Comparison of ENCODE assay signal across 11 mouse cellular contexts in genomic region chr2:153446476-153446875, GRCm38 (mm10). TPM values are rescaled to one million over a fixed set of nuclear protein-coding genes. Genes with fewer than 3 reads are reported as not detected.
A peak's percentile ranks its signal among the peaks of the same experiment; 100 is the strongest.
DNase-seq lines count a peak whose midpoint lies in the region; ATAC-seq and TF ChIP-seq lines count a peak whose summit lies in the region.
"Had no signal": no experiment of that assay in that cellular context is flagged by ENCODE, and none has a peak within 500 bp of the region (broad histone marks: within the 10 kb centered on the region; RNA-seq: fewer than 3 reads in every experiment).

No protein-coding gene starts in this region.

- TF ChIP-seq POLR2A in lung, adult 2 months (IDR thresholded peaks at IDR 0.05; ENCODE audit: borderline replicate concordance, extremely low read depth, low read depth, low read length), result no peak

- WGBS in lung, postnatal 0 days, result 30% methylated on average over 4 of the region's 4 CpGs
- WGBS in lung, adult 2 months, result 36% methylated on average over 4 of the region's 4 CpGs
- WGBS in limb, embryonic 10.5 days, result 13% methylated on average over 4 of the region's 4 CpGs
- 18% methylated on average over 4 of the region's 4 CpGs for WGBS in stomach, embryonic 16.5 days

- peaks cover 19% of the 10 kb centered on the region for H3K4me1 ChIP-seq in lung, postnatal 0 days (ENCODE audit: insufficient read depth, low read depth, low read length)
- peaks cover 4% of the 10 kb centered on the region; the same call in 1 of the 2 replicates for H3K4me1 ChIP-seq in lung, adult 2 months (ENCODE audit: control insufficient read depth, insufficient read depth, low read length)
- peaks cover 66% of the 10 kb centered on the region for H3K4me1 ChIP-seq in limb, embryonic 10.5 days
- H3K4me1 ChIP-seq in stomach, embryonic 16.5 days (ENCODE audit: control insufficient read depth, insufficient read depth, low read length), result peaks cover 18% of the 10 kb centered on the region

- no peak for TF ChIP-seq CTCF in lung, postnatal 0 days (IDR thresholded peaks at IDR 0.05)
- no peak for TF ChIP-seq CTCF in lung, adult 2 months (IDR thresholded peaks at IDR 0.05; ENCODE audit: insufficient read depth, low read length)

- DNase-seq in cerebellum, adult 9-10 months, result peak; percentile 29
- DNase-seq in cerebellum, adult 11-12 months, result no peak
- peak; percentile 17 for DNase-seq in lung, postnatal 0 days (ENCODE audit: low spot score)
- no peak for DNase-seq in lung, adult 2 months
- no peak for DNase-seq in limb, embryonic 10.5 days (ENCODE audit: low spot score)
- DNase-seq in spleen, postnatal 4 days (ENCODE audit: low spot score in 2 of 2), result no peak
- no peak for DNase-seq in spleen, adult 18-20 months
- DNase-seq: gastrocnemius, postnatal 36 days had no signal

- no peak overlapping the region for H3K9ac ChIP-seq in lung, postnatal 0 days (replicated peaks; ENCODE audit: low read depth)
- H3K9ac ChIP-seq in stomach, embryonic 16.5 days (ENCODE audit: low read length), result no peak overlapping the region

- H3K36me3 ChIP-seq in lung, postnatal 0 days (ENCODE audit: insufficient read depth, low read length), result no peaks in the 10 kb centered on the region
- H3K36me3 ChIP-seq in limb, embryonic 10.5 days, result no peaks in the 10 kb centered on the region
- H3K36me3 ChIP-seq in stomach, embryonic 16.5 days (ENCODE audit: control insufficient read depth, insufficient read depth, low read length), result no peaks in the 10 kb centered on the region
- H3K36me3 ChIP-seq: limb, embryonic 15.5 days had no signal

- no peak overlapping the region for H3K4me3 ChIP-seq in lung, postnatal 0 days (ENCODE audit: low read depth, low read length)
- H3K4me3 ChIP-seq in lung, adult 2 months (replicated peaks; ENCODE audit: extremely low read depth, low read depth, low read length), result no peak overlapping the region
- H3K4me3 ChIP-seq in limb, embryonic 10.5 days, result no peak overlapping the region; the same call in 1 of the 2 replicates
- no peak overlapping the region for H3K4me3 ChIP-seq in stomach, embryonic 16.5 days (replicated peaks; ENCODE audit: low read length)

- no peak for ATAC-seq in lung, postnatal 0 days
- ATAC-seq in stomach, embryonic 16.5 days (ENCODE audit: insufficient read depth, low FRiP score), result no peak

- H3K9me3 ChIP-seq in lung, postnatal 0 days (ENCODE audit: low read length), result no peaks in the 10 kb centered on the region
- no peaks in the 10 kb centered on the region for H3K9me3 ChIP-seq in limb, embryonic 10.5 days (replicated peaks)
- H3K9me3 ChIP-seq in stomach, embryonic 16.5 days (replicated peaks; ENCODE audit: control insufficient read depth, low read length), result no peaks in the 10 kb centered on the region
- H3K9me3 ChIP-seq: limb, embryonic 15.5 days had no signal

- no peak for TF ChIP-seq EP300 in lung, postnatal 0 days (IDR thresholded peaks at IDR 0.05)

- no peak overlapping the region for H3K4me2 ChIP-seq in lung, postnatal 0 days (replicated peaks; ENCODE audit: low read depth, low read length)
- peak overlapping the region; percentile 100 for H3K4me2 ChIP-seq in stomach, embryonic 16.5 days (ENCODE audit: low read depth, low read length)

- H3K27me3 ChIP-seq in lung, postnatal 0 days (replicated peaks; ENCODE audit: insufficient read depth, low read length), result no peaks in the 10 kb centered on the region
- H3K27me3 ChIP-seq in limb, embryonic 10.5 days (ENCODE audit: low read depth, poor library complexity, severe bottlenecking), result no peaks in the 10 kb centered on the region
- H3K27me3 ChIP-seq in stomach, embryonic 16.5 days (ENCODE audit: control insufficient read depth, insufficient read depth, low read length), result no peaks in the 10 kb centered on the region
- H3K27me3 ChIP-seq: limb, embryonic 15.5 days had no signal

- H3K27ac ChIP-seq in lung, postnatal 0 days (ENCODE audit: low read length), result no peak overlapping the region
- H3K27ac ChIP-seq in limb, embryonic 10.5 days, result peak overlapping the region; percentile 94; the same call in 1 of the 2 replicates
- no peak overlapping the region for H3K27ac ChIP-seq in stomach, embryonic 16.5 days (ENCODE audit: low read length)

RNA-seq across cellular contexts. Expression of gene 4930404H24Rik, which starts 46.1 kb away (rescaled TPM):
- polyA plus RNA-seq in lung, postnatal 0 days (2015; fragmentation: Nextera tagmentation; extraction: Ambion mirVana), result not detected in 2 replicates
- not detected in 2 replicates for polyA plus RNA-seq in lung, adult 2 months (2012; rRNA removed)
- not detected in 2 replicates for polyA plus RNA-seq in limb, embryonic 10.5 days (2016; fragmentation: Nextera tagmentation; extraction: Ambion mirVana)
- not detected in 2 replicates for polyA plus RNA-seq in stomach, embryonic 16.5 days (2015; fragmentation: Nextera tagmentation; extraction: Ambion mirVana)
- polyA plus RNA-seq: cortical plate, adult 2 months; limb, embryonic 15.5 days had no signal

Comparison
In these comparisons a context has a peak if more than half of its experiments do, and no peak if none do; other contexts are left out.
1. DNase-seq: peak in cerebellum, adult 9-10 months (single experiment) and lung, postnatal 0 days (single experiment); none in cerebellum, adult 11-12 months (single experiment), lung, adult 2 months (single experiment), limb, embryonic 10.5 days (single experiment), spleen, postnatal 4 days (0 of 2) and spleen, adult 18-20 months (0 of 2).